Mouse (Mus musculus): ENCODE measurements around the gene Nsmce1.

DNA sequence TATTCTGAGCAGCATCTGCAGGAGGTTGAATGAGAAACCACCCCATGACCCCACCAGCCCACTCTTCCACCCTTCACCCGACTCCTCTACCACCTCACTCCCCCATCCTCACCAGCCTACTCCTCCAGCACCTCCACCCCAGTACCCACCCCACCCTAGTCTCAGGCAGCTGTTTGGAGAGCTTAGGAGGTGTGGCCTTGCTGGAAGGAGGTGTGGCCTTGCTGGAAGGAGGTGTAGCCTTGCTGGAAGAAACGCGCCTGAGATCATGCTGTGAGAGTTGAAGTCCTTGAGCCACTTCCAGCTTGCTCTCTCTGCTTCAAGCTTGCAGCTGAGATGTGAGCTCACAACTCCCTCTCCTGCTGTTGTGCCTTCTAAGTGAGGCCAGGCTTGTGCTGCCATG is 73.0 kb downstream of the Nsmce1 start:
- TF ChIP-seq CTCF (IDR thresholded peaks at IDR 0.05; ENCODE audit: low read depth): no peak
- TF ChIP-seq EP300 (IDR thresholded peaks at IDR 0.05; ENCODE audit: low read depth): no peak

Measured in liver, embryonic 14.5 days (tissue).